Mouse (Mus musculus) thymus, adult 2 months (tissue): ENCODE measurements around the gene Nhsl1.

Source experiments
- CTCF ChIP-seq: fragments of 200-500 bp; IDR thresholded peaks from 2 replicates; pipeline ENCODE4 v1.5.1; 2012; ENCODE audit warnings: mild to moderate bottlenecking, control low read depth, low read length, moderate library complexity, borderline replicate concordance; ENCODE audit not compliant: control insufficient read depth, poor library complexity, insufficient read depth; ENCODE audit errors: extremely low read depth
- POLR2A ChIP-seq: fragments of 200-500 bp; IDR thresholded peaks from 2 replicates; pipeline ENCODE4 v1.6.1; 2012; ENCODE audit warnings: mild to moderate bottlenecking, low read length, control low read depth, moderate library complexity; ENCODE audit not compliant: control insufficient read depth, poor library complexity, insufficient read depth; ENCODE audit errors: extremely low read depth

- TF ChIP-seq POLR2A: no peak
- no peak for TF ChIP-seq CTCF
These were observed 139.2 kb downstream of the Nhsl1 start for GRCm38 (mm10) chr10:18457808-18458475.
